Mouse (Mus musculus) neural tube, embryonic 13.5 days (tissue): ENCODE results near the gene Rhd. TPM values are rescaled to one million over a fixed set of nuclear protein-coding genes. Genes with fewer than 3 reads are reported as not detected.
A peak's percentile ranks its signal among the peaks of the same experiment; 100 is the strongest.

Experiments used
- ATAC-seq: fragments of 200-750 bp; cut with Nextera tagmentation; 2 replicates; pipeline ENCODE4 v1.8.0; 2017; ENCODE audit warnings: low read depth, mild to moderate bottlenecking, moderate TSS enrichment, moderate library complexity
- H3K27ac ChIP-seq: fragments of 300-500 bp; sonication (generic); replicated peaks from 2 replicates; pipeline ENCODE4 v1.5.1; 2015; ENCODE audit warnings: moderate library complexity, mild to moderate bottlenecking, inconsistent platforms
- H3K27me3 ChIP-seq: fragments of 300-500 bp; sonication (generic); 2 replicates; pipeline ENCODE4 v1.6.1; 2015; ENCODE audit warnings: mild to moderate bottlenecking, inconsistent platforms
- H3K36me3 ChIP-seq: fragments of 300-500 bp; sonication (generic); 2 replicates; pipeline ENCODE4 v1.6.1; 2015; ENCODE audit warnings: mild to moderate bottlenecking, inconsistent platforms
- H3K4me1 ChIP-seq: fragments of 300-500 bp; sonication (generic); replicated peaks from 2 replicates; pipeline ENCODE4 v1.6.1; 2015; ENCODE audit warnings: inconsistent platforms
- H3K4me2 ChIP-seq: fragments of 300-500 bp; sonication (generic); 2 replicates; pipeline ENCODE4 v1.6.1; 2015; ENCODE audit warnings: inconsistent platforms, mild to moderate bottlenecking, moderate library complexity
- H3K4me3 ChIP-seq: fragments of 300-500 bp; sonication (generic); 2 replicates; pipeline ENCODE4 v1.5.1; 2015; ENCODE audit warnings: mild to moderate bottlenecking, inconsistent platforms
- H3K9ac ChIP-seq: fragments of 300-500 bp; sonication (generic); 2 replicates; pipeline ENCODE4 v1.6.1; 2015; ENCODE audit warnings: moderate library complexity, mild to moderate bottlenecking, inconsistent platforms
- H3K9me3 ChIP-seq: fragments of 300-500 bp; sonication (generic); 2 replicates; pipeline ENCODE4 v1.6.1; 2016; ENCODE audit warnings: inconsistent platforms
- WGBS: fragments of 180-500 bp; shearing (Covaris S2); methylation state at CpG from one replicate; pipeline ENCODE4 v1.1.7; 2015; 5-methylcytosine and 5-hydroxymethylcytosine counted together
- polyA plus RNA-seq: library from polyadenylated mRNA; unstranded; fragments of >200 nt; fragmentation: Nextera tagmentation; extraction: Ambion mirVana; gene quantifications from 2 replicates; pipeline ENCODE4 v1.2.1, GENCODE M21; 2015

Gene Rhd
- polyA plus RNA-seq, 1 experiment from 2014 or later, result 1.5 TPM

DNA sequence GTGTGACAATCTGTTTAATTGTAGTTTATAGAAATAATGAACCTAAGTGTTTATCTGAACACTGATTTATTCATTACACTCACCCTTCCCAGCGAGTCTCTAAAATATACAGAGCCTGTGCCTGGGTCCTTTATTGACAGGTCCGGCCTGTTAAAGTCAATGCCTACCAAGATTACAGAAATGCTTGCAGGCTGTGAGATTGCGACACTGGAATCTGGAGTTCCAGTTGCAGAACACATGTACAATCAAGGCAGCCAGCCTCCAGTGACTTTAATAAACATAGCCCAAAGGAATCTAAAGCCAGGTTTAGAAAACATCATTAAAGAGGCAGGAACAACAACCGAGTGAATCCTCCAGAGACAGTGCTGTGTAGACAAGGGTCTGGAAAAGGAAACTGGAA lies 16.7 kb upstream of the Rhd start:
- no peak overlapping the region for H3K4me3 ChIP-seq
- no peak overlapping the region for H3K4me2 ChIP-seq
- no peak overlapping the region for H3K9ac ChIP-seq
- no peaks in the 10 kb centered on the region for H3K9me3 ChIP-seq
- 73% methylated on average over 4 of the region's 4 CpGs for WGBS
- peaks cover 44% of the 10 kb centered on the region for H3K4me1 ChIP-seq
- no peaks in the 10 kb centered on the region for H3K36me3 ChIP-seq
- no peak overlapping the region for H3K27ac ChIP-seq
- H3K27me3 ChIP-seq, result no peaks in the 10 kb centered on the region
- no peak for ATAC-seq

- 61% methylated on average over 4 of the region's 4 CpGs for WGBS
- no peak overlapping the region for H3K27ac ChIP-seq
- H3K9me3 ChIP-seq, result no peaks in the 10 kb centered on the region
- peak overlapping the region; percentile 96 for H3K4me3 ChIP-seq
- H3K4me2 ChIP-seq, result peak overlapping the region; percentile 88
- no peak for ATAC-seq
- H3K9ac ChIP-seq, result peak overlapping the region; percentile 100; the same call in 1 of the 2 replicates
- peaks cover 8% of the 10 kb centered on the region for H3K27me3 ChIP-seq
- peaks cover 44% of the 10 kb centered on the region for H3K4me1 ChIP-seq
- no peaks in the 10 kb centered on the region for H3K36me3 ChIP-seq
Observed at GRCm38 (mm10) chr4:134850551-134850950, 13.8 kb upstream of the Rhd start.

DNA sequence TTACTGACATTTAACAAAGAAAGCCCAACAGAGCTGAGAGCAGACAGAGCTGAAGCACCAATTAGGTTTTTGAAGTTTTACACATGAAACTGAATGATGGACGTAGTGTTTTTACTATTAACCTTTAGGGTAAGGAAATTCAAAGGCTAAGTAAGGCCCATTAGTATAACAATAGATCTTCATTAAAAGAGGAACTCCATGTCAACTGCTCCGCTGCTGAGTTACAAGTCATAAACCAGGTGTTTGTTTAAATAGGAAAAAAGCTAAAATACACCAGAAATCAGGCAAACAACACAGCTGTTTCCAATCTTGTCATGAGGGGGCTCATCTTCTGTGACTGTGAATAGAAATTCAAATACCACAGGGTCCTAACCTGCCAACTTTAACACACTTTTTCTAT lies 13.1 kb upstream of the Rhd start:
- 22% methylated on average over 2 of the region's 2 CpGs for WGBS
- peaks cover 44% of the 10 kb centered on the region for H3K4me1 ChIP-seq
- no peak for ATAC-seq
- H3K36me3 ChIP-seq, result no peaks in the 10 kb centered on the region
- H3K27ac ChIP-seq, result no peak overlapping the region
- peak overlapping the region; percentile 100 for H3K9ac ChIP-seq
- H3K27me3 ChIP-seq, result peaks cover 15% of the 10 kb centered on the region
- H3K4me2 ChIP-seq, result peak overlapping the region; percentile 88
- peak overlapping the region; percentile 96 for H3K4me3 ChIP-seq
- H3K9me3 ChIP-seq, result no peaks in the 10 kb centered on the region

DNA sequence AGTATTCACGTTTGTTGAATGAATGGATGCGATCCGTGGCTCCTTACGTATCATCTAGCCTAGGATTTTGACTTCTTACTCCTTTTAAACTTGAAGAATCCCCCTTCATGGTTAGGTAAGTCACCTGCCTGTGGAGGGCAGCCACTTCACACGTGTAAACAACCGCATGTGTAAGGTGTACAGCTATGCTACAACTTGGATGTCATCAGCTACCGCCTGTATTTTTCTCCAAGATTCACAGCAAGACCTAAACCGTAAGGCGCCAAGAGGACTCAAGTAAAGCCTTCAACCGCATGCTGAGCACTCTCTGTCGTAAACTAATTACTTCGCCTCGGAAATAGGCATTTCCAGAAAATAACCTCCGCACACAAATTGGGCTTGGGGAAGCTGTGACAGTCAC lies 12.5 kb upstream of the Rhd start:
- peak overlapping the region; percentile 100 for H3K9ac ChIP-seq
- peaks cover 41% of the 10 kb centered on the region for H3K4me1 ChIP-seq
- H3K27me3 ChIP-seq, result peaks cover 21% of the 10 kb centered on the region
- peak overlapping the region; percentile 88 for H3K4me2 ChIP-seq
- no peak for ATAC-seq
- peak overlapping the region; percentile 100; the same call in 1 of the 2 replicates for H3K27ac ChIP-seq
- H3K4me3 ChIP-seq, result peak overlapping the region; percentile 96
- WGBS, result 8% methylated on average over 14 of the region's 14 CpGs
- H3K9me3 ChIP-seq, result no peaks in the 10 kb centered on the region
- no peaks in the 10 kb centered on the region for H3K36me3 ChIP-seq

DNA sequence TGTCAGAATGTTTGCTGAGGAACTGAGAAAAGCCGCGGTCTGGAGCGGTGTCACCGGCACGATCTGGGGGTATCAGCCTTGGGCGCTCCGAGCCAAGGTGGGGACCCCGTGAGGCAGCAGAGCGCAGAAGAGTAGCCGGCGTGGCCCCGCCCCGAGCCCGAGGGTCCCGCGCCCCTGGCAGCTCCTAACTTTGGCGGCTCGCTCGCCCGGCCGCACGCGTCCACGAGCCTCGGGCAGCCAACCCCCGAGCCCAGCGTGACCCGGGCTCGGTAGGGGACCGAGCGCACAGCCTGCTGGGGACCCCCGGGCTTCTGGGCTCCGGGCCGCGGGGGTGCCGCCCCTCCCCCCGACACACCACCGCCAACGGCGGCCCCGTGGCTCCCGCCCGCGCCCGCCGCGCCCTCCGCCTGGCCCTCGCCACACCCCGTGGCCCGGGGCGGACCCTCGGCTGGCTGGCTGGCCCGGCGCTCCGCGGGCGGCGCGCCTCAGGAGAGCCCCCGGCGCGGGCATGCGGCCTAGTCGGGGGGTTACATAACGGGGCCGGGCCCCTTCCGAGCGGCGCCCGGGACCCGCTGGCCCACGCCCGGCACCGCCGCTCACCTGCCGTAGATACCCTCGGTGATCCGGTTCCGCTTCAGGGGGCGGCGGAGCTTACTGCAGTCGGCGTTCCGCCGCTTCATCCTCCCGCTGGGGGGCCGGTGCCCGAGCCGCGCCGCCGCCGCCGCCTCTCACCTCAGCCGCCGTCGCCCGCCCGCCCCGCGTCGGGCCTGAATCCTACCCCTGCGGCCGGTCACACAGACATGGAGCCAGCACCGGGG lies 11.7 kb upstream of the Rhd start:
- Histone ChIP-seq H3K27me3 (peaks cover 21% of the 10 kb centered on the region), H3K36me3 (no peaks in the 10 kb centered on the region), H3K4me2 (peak overlapping the region; percentile 88), H3K9me3 (no peaks in the 10 kb centered on the region), H3K9ac (peak overlapping the region; percentile 100), H3K4me3 (peak overlapping the region; percentile 96), H3K4me1 (peaks cover 35% of the 10 kb centered on the region), H3K27ac (peak overlapping the region; percentile 100)
- ATAC-seq, result peak; percentile 25
- under 1% methylated on average over 80 of the region's 106 CpGs for WGBS

- Histone ChIP-seq H3K4me2 (peak within 1 kb of the TSS; percentile 88), H3K9me3 (no peaks in the 10 kb centered on the region), H3K4me1 (peaks cover 29% of the 10 kb centered on the region), H3K27me3 (peaks cover 21% of the 10 kb centered on the region), H3K9ac (peak within 1 kb of the TSS; percentile 100), H3K27ac (peak within 1 kb of the TSS; percentile 100), H3K4me3 (peak within 1 kb of the TSS; percentile 96), H3K36me3 (no peaks in the 10 kb centered on the region)
- under 1% methylated on average over 34 of the region's 38 CpGs for WGBS
- ATAC-seq, result peak; percentile 98
Observed at GRCm38 (mm10) chr4:134853259-134853636, 11.1 kb upstream of the Rhd start, which contains the start of gene Maco1. Gene Maco1, minus strand, starts transcription at chr4:134853345.

DNA sequence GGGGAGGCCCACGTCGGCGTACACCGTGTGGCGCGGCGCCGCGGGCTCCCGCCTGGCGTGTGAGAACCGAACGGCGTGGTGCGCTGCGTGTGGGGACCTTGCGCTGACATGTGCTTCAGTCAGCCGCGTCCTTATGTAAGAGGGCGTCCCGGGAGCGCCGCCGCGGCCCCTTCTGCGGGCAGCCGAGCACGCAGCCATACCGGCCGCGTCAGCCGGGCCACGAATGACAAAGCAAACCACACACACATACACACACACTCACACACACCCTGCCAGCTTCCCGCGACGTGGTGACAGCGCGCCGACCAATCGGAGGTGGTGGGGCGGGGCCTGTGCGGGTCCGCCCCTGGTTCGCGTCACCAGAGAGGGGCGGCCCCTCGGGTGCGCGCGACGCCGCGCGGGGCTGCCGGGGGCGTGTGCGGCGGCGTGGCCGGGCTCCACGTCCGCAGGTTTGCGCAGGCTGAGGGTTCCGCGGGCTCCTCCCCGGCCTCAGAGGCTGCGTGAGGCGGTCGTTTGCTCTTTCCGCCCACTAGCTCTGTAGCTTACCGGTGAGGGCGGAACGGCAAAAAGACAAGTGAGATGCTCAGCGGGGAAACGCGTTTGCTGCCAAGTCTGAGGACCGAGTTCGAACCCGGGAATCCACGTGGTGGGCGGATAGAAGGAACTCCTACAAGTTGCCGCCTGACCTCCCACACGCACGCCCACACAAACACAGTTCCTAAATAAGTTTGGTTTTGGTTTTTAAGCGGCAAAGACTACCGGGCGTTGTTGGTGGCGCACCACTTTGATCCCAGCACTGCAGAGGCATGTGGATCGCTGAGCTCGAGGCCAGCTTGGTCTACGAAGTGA lies 10.5 kb upstream of the Rhd start:
- Histone ChIP-seq H3K4me3 (peak overlapping the region; percentile 96), H3K9ac (peak overlapping the region; percentile 92), H3K9me3 (no peaks in the 10 kb centered on the region), H3K27ac (peak overlapping the region; percentile 100), H3K4me2 (peak overlapping the region; percentile 60), H3K36me3 (no peaks in the 10 kb centered on the region), H3K4me1 (peaks cover 23% of the 10 kb centered on the region), H3K27me3 (peaks cover 21% of the 10 kb centered on the region)
- 2% methylated on average over 88 of the region's 91 CpGs for WGBS
- peak; percentile 98 for ATAC-seq

- Histone ChIP-seq H3K4me1 (peaks cover 18% of the 10 kb centered on the region), H3K9me3 (no peaks in the 10 kb centered on the region), H3K4me2 (no peak overlapping the region), H3K36me3 (no peaks in the 10 kb centered on the region), H3K27ac (no peak overlapping the region), H3K9ac (no peak overlapping the region), H3K27me3 (peaks cover 21% of the 10 kb centered on the region), H3K4me3 (no peak overlapping the region)
- 67% methylated on average over 3 of the region's 3 CpGs for WGBS
- no peak for ATAC-seq
Observed at GRCm38 (mm10) chr4:134855371-134855770, 9.0 kb upstream of the Rhd start.

GRCm38 (mm10) chr4:134856056-134856455 lies 8.3 kb upstream of the Rhd start:
- Histone ChIP-seq H3K27me3 (peaks cover 21% of the 10 kb centered on the region), H3K27ac (no peak overlapping the region), H3K4me1 (peaks cover 11% of the 10 kb centered on the region), H3K4me2 (no peak overlapping the region), H3K9ac (no peak overlapping the region), H3K9me3 (no peaks in the 10 kb centered on the region), H3K36me3 (no peaks in the 10 kb centered on the region), H3K4me3 (no peak overlapping the region)
- 67% methylated on average over 5 of the region's 5 CpGs for WGBS
- ATAC-seq, result no peak

GRCm38 (mm10) chr4:134856501-134856900 lies 7.8 kb upstream of the Rhd start:
- H3K27ac ChIP-seq, result no peak overlapping the region
- H3K4me1 ChIP-seq, result peaks cover 7% of the 10 kb centered on the region
- no peak for ATAC-seq
- peaks cover 21% of the 10 kb centered on the region for H3K27me3 ChIP-seq
- H3K4me2 ChIP-seq, result no peak overlapping the region
- no peaks in the 10 kb centered on the region for H3K9me3 ChIP-seq
- H3K36me3 ChIP-seq, result no peaks in the 10 kb centered on the region
- H3K4me3 ChIP-seq, result no peak overlapping the region
- H3K9ac ChIP-seq, result no peak overlapping the region
- 27% methylated on average over 5 of the region's 5 CpGs for WGBS

DNA sequence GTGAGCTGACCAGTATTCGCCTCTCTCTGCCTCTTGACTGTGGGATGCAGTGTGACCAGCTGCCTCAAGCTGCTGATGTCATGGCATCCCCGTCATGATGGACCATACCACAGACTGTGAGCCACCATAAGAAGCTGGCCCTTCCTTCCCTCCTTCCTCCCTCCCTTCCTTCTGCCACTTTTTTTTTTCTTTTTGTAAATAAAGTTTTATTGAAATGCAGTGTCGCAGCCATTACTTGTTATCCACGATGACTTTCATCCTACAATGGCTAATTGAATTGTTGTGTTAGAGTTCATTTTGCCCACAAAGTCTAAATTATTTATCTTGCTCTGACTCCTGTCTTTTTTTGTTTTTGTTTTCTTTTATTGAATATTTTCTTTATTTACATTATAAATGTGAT lies 5.8 kb upstream of the Rhd start:
- Histone ChIP-seq H3K4me1 (no peaks in the 10 kb centered on the region), H3K27ac (no peak overlapping the region), H3K36me3 (no peaks in the 10 kb centered on the region), H3K4me2 (no peak overlapping the region), H3K4me3 (no peak overlapping the region), H3K9ac (no peak overlapping the region), H3K9me3 (no peaks in the 10 kb centered on the region), H3K27me3 (peaks cover 21% of the 10 kb centered on the region)
- 78% methylated on average over 4 of the region's 4 CpGs for WGBS
- ATAC-seq, result no peak

GRCm38 (mm10) chr4:134861884-134862283 lies 2.5 kb upstream of the Rhd start:
- ATAC-seq, result no peak
- WGBS, result 83% methylated on average over 6 of the region's 6 CpGs

More at GRCm38 (mm10) chr4:134861884-134862283, 2.5 kb upstream of the Rhd start:
- Histone ChIP-seq H3K27me3 (no peaks in the 10 kb centered on the region), H3K9me3 (no peaks in the 10 kb centered on the region), H3K4me2 (no peak overlapping the region), H3K27ac (no peak overlapping the region), H3K36me3 (no peaks in the 10 kb centered on the region), H3K9ac (no peak overlapping the region), H3K4me1 (no peaks in the 10 kb centered on the region), H3K4me3 (no peak overlapping the region)
